Mouse (Mus musculus): ENCODE results near the gene Bcat1.

Gene Bcat1

DNA sequence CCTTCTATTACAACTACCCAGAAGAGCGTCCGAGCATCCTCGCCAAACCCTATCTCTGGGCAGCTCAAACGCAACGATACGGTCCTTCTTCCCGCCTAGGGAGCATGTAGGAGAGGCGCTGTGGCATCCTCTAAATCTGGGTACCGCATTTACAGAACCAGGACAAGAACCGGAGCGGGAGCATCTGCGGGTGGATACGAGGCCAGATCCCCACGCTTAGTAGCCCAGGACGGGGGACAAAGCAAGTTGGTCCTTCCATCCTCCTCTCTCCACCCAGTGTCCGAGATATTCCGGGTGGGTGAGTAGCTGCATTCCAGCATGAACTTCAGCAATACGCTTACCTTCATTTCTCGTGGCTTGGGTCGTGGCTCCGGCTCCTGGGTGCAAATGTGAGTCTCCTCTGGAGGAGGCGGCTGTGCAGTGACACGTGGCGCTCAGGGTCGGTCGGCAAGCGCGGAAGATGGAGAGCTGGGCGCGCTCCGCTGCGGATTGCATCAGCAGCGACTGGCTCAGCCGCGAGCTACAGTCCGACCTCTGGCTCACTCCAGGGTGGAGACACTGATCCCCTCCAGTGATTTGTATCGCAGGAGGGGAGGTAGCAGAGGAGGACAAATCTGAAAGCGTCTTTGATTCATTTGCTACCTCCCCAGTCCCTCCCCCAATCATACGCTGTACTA is at the start of gene Bcat1:
Bcat1 (minus strand) TSS at position 637 of the 677 bp plus-strand sequence.
- no peak for DNase-seq (ENCODE audit: low read depth, low spot score)

- no peak for DNase-seq (ENCODE audit: low read depth, low spot score)
Observed at GRCm38 (mm10) chr6:145125591-145126113, 49.7 kb upstream of the Bcat1 start.

GRCm38 (mm10) chr6:145124621-145125020 is 48.6 kb upstream of the Bcat1 start:
- no peak for DNase-seq (ENCODE audit: low read depth, low spot score)

DNA sequence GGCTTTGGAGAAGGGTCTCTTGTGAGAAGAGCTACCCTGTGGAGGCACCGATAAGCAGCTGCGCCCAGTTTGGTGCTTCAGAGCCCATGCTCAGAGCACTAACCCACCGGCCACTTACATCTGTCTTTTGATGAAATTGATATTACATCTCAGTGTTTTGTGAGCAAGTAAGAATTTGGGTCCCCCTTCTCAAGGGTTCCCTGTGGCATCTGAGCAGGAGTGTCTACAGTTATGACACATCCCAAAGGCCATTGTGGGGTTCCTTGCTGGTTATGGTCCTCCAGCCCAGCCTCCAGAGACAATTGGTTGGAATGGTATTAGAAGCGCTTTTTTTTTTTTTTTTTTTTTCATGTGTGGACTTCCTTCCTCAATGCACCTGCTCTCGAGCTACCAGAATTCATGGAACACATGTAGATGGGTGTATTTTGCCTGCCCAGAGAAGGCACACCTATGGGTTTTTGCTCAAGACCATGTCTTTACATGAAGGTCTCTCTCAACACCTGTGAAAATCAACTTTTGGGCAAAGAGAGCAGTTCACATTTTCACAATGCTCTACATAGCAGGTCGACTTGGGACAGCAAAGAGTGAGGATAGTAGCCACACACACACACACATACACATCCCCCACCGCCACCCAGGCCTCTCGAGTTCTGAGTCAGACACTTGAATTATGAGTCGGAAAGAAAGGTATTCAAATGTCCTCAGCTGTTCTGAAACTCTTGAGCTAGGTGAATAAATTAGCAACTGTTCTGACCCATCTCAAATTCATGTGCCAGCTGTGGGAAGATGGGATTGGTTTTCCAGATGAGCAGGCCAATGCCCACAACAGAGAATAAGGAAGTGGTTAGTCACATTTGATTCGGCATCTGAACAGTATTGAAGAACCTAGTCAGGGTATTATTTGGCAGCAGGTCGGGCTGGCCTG is 47.4 kb upstream of the Bcat1 start:
- no peak for DNase-seq (ENCODE audit: low read depth, low spot score)

- no peak for DNase-seq (ENCODE audit: low read depth, low spot score)
Observed at GRCm38 (mm10) chr6:145122423-145123059, 46.6 kb upstream of the Bcat1 start.

DNA sequence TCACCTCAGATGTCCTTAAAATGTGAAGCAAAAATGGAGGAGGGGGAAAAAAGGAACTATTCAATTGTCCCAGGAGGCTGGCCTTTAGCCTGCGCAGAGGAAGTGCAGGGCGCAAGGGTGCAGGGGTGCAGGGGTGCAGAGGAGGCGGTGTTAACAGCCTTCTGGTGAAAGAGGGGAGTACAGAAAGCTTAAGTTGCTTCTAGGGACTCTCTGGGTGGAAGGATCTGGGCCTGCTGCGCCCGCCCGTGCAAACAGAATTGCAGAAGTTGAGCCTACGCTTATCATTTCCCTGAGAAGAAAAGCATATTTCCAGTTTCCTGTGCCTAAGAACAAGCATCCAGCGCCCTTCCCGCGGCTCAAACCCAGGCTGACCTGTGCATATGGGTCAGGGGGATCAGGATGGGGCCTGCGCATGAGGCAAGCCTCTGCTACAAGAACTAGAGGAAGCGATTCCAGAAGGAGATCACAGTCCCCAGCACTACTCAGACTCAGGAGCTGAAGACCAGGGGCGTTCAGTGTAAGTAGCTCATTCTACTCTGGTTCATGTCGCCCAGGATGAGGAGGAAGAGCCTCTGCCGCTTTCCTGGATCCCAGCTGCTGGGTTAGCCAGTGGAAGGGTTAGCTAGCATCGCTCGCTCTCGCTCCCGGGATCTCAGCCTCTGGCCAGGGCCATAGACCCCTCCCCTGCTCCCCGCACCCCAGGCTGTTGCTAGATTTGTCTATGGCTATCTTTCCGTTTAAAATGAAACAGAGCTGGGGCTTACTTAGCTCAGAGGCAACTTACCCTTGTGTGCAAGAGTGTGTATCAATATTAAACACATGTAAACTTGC is 45.8 kb upstream of the Bcat1 start:
- no peak for DNase-seq (ENCODE audit: low read depth, low spot score)

GRCm38 (mm10) chr6:145120787-145121589 is 45.0 kb upstream of the Bcat1 start:
- DNase-seq (ENCODE audit: low read depth, low spot score), result no peak

GRCm38 (mm10) chr6:145120086-145120485 is 44.1 kb upstream of the Bcat1 start:
- no peak for DNase-seq (ENCODE audit: low read depth, low spot score)

GRCm38 (mm10) chr6:145116098-145116672 is 40.2 kb upstream of the Bcat1 start:
- no peak for DNase-seq (ENCODE audit: low read depth, low spot score)

GRCm38 (mm10) chr6:145115476-145116097 is 39.6 kb upstream of the Bcat1 start, which contains the start of gene Lrmp:
Gene Lrmp, plus strand, starts transcription at chr6:145115653.
- DNase-seq (ENCODE audit: low read depth, low spot score), result no peak

DNA sequence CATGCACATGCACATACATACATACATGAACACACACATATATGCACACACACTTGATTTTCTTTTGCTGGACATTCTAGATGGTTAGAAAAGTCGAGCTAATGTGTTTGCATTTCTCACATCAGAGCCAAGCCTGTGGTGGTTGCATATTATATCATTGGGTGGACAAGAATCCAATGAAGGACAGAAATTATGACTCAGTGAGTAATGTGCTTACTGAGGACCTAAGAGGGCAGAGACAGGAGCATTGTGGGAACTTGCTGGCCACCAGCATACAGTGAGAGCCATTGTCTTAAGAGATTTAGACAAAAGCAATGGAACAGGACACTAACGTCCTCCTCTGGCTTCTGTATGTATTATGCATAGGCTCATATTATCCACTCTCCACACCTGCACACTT is 38.6 kb upstream of the Bcat1 start:
- no peak for DNase-seq (ENCODE audit: low read depth, low spot score)

DNA sequence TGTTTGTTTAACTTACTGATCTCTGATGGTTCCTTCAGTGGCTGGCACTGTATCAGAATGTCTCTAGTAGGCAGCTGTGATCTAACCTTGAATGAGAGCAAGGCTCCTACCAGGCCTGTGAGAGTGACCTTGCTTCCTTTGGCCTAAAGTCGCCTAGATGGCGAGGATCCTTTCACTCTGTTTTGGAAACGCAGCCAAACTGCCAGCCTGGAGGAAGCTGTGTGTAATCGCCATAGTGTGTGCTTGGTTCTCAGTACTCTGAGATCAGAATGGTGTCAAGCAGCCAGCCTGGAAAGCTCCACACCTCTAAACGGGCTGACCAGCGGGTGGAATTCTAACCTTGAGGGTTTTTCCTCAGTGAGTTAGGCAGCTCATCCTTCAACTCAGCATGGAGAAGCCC is 36.9 kb upstream of the Bcat1 start:
- DNase-seq (ENCODE audit: low read depth, low spot score), result no peak

- no peak for DNase-seq (ENCODE audit: low read depth, low spot score)
Observed at GRCm38 (mm10) chr6:145110786-145111185, 34.8 kb upstream of the Bcat1 start.

DNA sequence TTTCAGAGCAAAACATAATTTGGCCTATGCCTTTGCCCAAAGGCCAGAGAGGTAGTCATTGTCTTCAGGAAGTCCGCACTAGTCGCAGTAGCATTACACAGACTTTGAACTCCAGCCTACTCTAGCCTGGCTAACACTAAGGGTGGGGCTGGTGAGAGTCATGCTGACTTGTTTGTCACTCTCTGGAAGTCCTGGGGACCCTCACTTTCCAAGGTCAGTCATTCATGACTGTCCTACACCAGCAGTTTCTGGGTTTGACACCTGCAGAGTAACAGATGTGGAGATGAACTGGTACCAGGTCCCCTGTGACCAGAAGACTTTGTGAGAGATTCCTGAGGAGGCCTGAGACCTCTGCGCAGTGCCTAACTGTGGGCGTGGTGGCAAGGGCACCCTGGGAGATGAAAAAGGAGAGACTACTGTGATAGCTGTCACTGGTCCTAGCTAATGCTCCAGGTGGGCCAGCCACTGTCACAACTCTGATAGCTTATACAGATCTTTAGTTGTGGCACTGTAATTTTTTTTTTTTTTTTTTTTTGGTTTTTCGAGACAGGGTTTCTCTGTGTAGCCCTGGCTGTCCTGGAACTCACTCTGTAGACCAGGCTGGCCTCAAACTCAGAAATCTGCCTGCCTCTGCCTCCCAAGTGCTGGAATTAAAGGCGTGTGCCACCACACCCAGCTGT is 30.3 kb upstream of the Bcat1 start:
- DNase-seq (ENCODE audit: low read depth, low spot score), result no peak

- DNase-seq (ENCODE audit: low read depth, low spot score), result no peak
Observed at GRCm38 (mm10) chr6:145105439-145105838, 29.5 kb upstream of the Bcat1 start.

DNA sequence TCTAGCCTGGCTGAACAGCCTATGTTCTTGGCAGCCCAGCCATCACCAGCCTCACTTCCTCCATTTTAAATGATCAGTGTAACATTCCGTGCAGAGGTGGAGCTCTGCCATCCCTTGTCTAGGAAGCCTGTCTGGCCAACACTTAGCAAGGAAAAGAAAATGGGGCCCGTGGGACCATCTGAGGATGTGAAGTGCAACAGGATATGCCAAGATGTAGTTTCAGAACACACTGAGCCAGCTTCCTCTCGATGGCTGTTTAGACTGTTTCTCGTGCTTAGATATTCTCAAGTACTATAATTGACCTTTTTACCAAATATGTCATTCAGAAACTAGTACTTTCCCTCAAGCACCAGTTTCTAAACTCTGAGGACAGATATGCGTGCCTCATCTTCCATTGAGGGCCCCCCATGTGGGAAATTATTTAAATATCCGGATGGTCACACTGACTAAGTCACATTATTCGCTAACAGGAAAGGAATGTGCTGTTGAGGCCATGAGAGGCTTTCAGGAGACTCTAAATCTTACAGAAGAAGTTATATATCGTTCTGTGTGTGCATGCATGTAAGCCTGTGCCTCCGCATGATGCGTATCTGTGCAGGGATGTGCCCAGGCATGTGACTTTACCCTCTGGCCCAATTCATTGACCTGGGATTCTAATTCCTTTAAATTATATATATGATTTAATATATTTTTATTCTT is 28.4 kb upstream of the Bcat1 start:
- DNase-seq (ENCODE audit: low read depth, low spot score), result no peak

DNA sequence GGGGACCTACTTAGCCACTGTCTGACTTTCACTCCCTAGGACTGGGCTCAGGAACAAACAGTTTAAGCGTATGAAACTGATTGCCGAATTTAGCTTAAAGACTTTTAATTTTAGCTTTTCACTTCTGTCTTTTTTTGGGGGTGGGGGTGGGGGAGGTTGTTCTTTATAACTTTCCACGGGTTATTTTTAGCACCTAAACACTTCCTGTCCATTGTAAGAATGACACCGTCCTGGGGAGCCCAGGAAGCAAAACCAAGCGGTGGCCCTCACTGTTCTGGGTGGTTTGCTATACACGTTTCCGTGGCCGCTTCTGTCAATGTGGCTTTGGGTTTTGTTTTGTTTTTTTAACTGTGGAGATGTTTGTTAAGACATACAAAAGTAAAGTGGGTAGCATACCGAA is 24.9 kb upstream of the Bcat1 start:
- no peak for DNase-seq (ENCODE audit: low read depth, low spot score)

- DNase-seq (ENCODE audit: low read depth, low spot score), result no peak
Observed at GRCm38 (mm10) chr6:145094431-145094830, 18.4 kb upstream of the Bcat1 start.

All from retina, postnatal 7 days (tissue).